Mouse (Mus musculus) cerebellum, postnatal 14 days (tissue): ENCODE measurements around the gene Il4ra.

Source experiments
- DNase-seq, 2 experiments: peaks; one replicate each; pipeline ENCODE4 v3.0.0; 2021; ENCODE audit warnings: mixed read lengths in 2 of 2

Il4ra gene

GRCm38 (mm10) chr7:125573849-125574248 lies 21.9 kb downstream of the Il4ra start:
- no peak for DNase-seq

GRCm38 (mm10) chr7:125574832-125575231 lies 22.9 kb downstream of the Il4ra start:
- no peak for DNase-seq

- no peak for DNase-seq
Observed at GRCm38 (mm10) chr7:125575738-125576540, 24.0 kb downstream of the Il4ra start.

GRCm38 (mm10) chr7:125576982-125577381 lies 25.1 kb downstream of the Il4ra start:
- DNase-seq: peak; percentile 66 to 76

GRCm38 (mm10) chr7:125577486-125578088 lies 25.7 kb downstream of the Il4ra start:
- peak; percentile 55 to 58 for DNase-seq

GRCm38 (mm10) chr7:125578106-125578505 lies 26.2 kb downstream of the Il4ra start:
- DNase-seq: peak in 1 of 2 experiments; percentile 37

DNA sequence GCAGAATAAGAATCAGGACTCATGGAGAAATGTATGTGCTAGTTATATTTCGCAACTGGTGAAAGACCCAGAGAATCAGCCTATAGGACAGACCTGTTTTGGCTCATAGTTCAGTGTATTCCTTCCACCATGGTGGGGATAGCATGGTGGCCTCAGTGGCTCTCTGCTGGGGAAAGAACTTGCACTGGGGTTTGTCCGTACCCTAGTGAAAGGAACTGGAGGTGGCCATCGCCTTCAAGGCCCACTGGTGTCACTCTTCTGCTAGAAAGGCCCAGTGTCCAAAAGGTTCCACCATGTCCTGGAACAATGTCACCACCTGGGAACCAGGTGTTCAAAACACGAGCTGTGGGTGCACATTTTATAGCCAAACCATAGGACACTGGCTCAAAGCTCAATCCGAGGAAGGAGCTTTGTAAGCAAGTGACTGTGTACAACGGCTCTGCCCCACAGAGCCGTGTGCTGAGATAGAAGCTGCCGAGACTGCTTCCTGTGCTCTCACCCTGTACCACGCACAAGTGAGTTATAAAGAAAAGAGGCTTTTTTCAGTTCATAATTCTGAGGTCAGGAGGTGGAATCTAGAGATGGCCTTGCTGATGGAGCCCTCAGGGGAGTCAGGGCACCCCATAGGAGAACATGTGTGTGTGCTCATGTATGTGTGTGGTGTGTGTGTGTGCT lies 27.8 kb downstream of the Il4ra start:
- DNase-seq: no peak

GRCm38 (mm10) chr7:125580220-125580549 lies 28.3 kb downstream of the Il4ra start:
- no peak for DNase-seq

- DNase-seq: no peak
Observed at GRCm38 (mm10) chr7:125580625-125581316, 28.9 kb downstream of the Il4ra start.

GRCm38 (mm10) chr7:125581317-125581672 lies 29.4 kb downstream of the Il4ra start:
- peak; percentile 94 to 95 for DNase-seq

DNA sequence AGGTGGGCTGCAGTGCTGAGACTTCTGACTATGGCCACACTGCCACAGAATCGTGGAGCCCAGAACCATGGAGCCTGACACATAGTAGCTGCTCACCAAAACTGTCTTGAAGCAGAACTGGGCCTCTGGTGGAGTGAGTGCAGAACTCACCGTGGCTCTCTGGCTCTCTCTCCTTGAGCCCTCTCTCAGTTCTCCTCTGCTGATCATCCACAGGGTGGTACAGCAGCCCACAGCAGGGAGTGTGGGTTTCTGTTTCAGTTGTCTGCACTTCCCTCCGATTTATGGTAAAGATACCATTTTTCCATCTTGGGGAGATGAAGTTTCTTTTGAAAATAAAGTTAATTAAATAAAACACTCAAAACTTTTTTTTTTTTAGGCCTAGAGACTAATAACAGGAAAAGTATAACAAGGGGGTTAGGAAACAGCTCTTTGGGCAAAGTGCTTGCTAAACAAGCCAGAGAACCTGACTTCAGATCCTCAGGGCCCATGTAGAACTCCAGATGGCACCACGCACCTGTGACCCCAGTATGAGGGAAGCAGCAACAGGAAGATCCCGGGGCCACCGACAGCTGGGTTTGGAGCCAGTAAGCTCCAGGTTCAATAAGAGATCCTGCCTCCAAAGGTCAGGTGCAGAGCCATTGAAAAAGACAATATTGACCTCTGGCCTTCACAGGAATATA lies 31.5 kb downstream of the Il4ra start:
- DNase-seq: no peak

DNA sequence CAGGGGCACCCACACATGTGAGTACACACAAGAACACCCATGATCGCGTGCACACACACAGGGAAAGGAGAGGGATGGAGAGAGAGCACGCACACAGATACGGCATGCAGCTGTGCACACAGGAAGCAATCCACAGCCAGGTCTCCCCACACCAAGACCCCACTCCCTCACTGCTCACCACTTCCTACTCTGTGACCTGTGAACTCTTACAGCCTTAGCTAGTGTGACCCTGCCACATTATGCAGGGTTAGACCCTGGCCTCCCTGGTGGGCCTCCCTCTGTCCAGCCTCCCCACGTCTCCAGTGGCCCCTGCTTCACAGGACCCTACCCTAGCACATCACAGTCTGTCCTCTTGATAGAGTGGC lies 32.1 kb downstream of the Il4ra start:
- DNase-seq: no peak

- no peak for DNase-seq
Observed at GRCm38 (mm10) chr7:125586355-125586754, 34.4 kb downstream of the Il4ra start.

GRCm38 (mm10) chr7:125588721-125589120 lies 36.8 kb downstream of the Il4ra start:
- no peak for DNase-seq

DNA sequence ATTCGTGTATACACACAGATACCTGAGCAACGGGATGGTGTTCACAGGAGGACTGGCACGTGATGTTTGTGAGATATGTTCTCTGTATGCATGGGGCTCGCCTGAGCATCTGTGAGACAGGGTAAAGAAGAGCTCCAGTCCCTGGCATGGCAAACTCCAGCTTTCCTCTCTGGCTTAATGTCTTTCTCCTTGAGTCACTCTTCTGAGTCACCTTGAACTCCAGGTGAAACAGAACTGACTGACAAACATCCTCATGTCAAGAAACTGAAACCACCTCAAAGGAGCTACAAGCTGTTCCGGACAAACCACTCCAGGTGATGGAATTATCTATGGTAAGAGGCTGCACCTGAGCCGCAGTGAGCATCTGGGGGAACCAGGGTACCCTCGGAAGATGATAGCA lies 38.0 kb downstream of the Il4ra start:
- DNase-seq: no peak

DNA sequence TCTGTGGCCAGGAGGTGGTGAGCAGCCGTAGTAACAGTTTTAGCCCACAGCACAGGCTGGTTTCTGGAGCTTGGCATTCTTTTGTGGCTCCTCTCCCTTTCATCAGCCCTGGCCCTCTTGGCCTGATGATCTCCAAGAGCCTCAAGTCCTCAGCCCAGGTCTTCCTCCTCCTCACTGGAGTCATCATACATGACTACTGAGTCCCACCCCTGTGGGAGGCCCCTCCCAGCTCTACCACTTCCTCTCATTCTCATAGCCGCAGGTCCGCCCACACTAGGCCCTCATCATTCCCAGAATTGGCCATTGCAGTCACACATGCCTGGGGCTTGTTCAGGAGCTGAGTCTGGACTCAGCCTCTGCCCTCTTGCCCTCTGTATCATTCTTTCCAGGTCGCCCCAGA lies 41.9 kb downstream of the Il4ra start:
- no peak for DNase-seq

- DNase-seq: no peak
Observed at GRCm38 (mm10) chr7:125596406-125596805, 44.5 kb downstream of the Il4ra start.

DNA sequence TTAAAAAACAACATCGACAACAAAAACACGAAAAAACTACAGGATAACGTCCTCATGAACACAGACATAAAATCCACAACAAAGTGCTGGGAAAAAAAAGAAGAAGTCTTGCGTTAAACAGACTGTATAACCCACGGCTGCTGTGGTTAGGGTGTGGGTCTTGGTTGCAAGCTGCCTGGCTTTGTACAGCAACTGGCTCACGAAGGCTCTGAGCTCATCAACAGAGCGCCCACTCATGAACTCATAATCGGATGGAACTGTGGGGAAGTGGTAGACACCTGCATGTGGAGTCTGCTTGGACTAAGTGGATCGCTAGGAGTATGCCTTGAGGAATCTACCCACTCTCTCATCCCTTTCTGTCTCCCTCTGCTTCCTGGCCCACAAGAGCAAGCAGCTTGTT lies 45.2 kb downstream of the Il4ra start:
- DNase-seq: no peak

DNA sequence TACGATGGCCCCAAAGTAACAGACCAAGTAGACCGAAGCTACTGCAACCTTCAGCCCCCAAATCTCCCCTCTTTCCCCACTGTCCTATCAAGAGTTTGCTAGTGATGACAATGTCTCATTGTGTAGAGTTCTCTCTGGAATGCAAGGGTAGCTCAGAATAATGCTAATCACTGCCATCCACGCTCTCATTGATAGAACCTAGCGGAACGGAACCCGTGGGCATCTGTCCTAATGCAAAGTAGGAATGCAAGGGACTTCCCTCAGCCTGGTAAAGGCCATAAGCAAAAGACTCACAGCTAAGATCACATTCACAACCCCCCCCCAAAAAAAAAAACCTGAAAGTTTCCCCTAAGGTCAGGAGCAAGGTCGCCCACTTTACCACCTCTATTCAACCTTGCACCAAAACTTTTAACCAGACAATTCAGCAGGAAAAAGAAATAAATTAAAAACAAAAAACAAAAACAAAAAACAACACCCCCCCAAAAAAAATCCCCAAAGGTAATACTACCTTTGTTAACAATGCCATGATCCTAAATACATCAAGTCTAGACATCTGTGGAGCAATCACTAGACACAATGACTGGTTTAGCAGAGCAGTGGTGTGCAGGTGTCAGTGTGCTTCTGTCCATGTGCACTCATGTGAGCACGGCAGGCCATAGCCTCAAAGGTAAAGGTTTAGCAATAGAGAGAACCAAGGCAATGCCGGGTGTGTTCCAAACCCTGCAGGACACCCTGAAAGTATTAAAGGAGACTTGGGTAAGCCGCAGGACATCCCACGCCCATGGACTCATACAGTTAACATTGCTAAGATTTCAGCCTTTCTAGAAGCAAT lies 45.8 kb downstream of the Il4ra start:
- no peak for DNase-seq

- DNase-seq: no peak
Observed at GRCm38 (mm10) chr7:125599373-125599973, 47.6 kb downstream of the Il4ra start.

- no peak for DNase-seq
Observed at GRCm38 (mm10) chr7:125600136-125600535, 48.2 kb downstream of the Il4ra start.
